Comparison of ENCODE assay signal across 12 mouse cellular contexts in genomic region chr3:107411669-107412068, GRCm38 (mm10). TPM values are rescaled to one million over a fixed set of nuclear protein-coding genes. Genes with fewer than 3 reads are reported as not detected.
DNase-seq lines count a peak whose midpoint lies in the region; ATAC-seq and TF ChIP-seq lines count a peak whose summit lies in the region.
"Had no signal": no experiment of that assay in that cellular context is flagged by ENCODE, and none has a peak within 500 bp of the region (broad histone marks: within the 10 kb centered on the region; RNA-seq: fewer than 3 reads in every experiment).

No protein-coding gene starts in this region.

- H3K4me1 ChIP-seq in cerebellum, adult 2 months (ENCODE audit: control insufficient read depth, insufficient read depth, low read length) = peaks cover 27% of the 10 kb centered on the region
- H3K4me1 ChIP-seq in forebrain, embryonic 13.5 days = peaks cover 26% of the 10 kb centered on the region
- H3K4me1 ChIP-seq in midbrain, embryonic 14.5 days (ENCODE audit: control insufficient read depth, insufficient read depth, low read length) = peaks cover 28% of the 10 kb centered on the region
- H3K4me1 ChIP-seq in intestine, postnatal 0 days (replicated peaks; ENCODE audit: control insufficient read depth, insufficient read depth, low read length) = no peaks in the 10 kb centered on the region
- H3K4me1 ChIP-seq: limb, embryonic 13.5 days had no signal

- no peaks in the 10 kb centered on the region for H3K9me3 ChIP-seq in forebrain, embryonic 13.5 days (replicated peaks)
- no peaks in the 10 kb centered on the region for H3K9me3 ChIP-seq in midbrain, embryonic 14.5 days (ENCODE audit: control insufficient read depth, low read length)
- no peaks in the 10 kb centered on the region for H3K9me3 ChIP-seq in intestine, postnatal 0 days (ENCODE audit: control insufficient read depth)
- H3K9me3 ChIP-seq: G1E; limb, embryonic 13.5 days had no signal

- no peak for TF ChIP-seq POLR2A in cerebellum, adult 2 months (IDR thresholded peaks at IDR 0.05; ENCODE audit: borderline replicate concordance, insufficient read depth, low read length)

- H3K27me3 ChIP-seq in cerebellum, adult 2 months (ENCODE audit: control insufficient read depth, insufficient read depth, low read length) = no peaks in the 10 kb centered on the region
- H3K27me3 ChIP-seq in forebrain, embryonic 13.5 days = peaks cover 3% of the 10 kb centered on the region; the same call in 1 of the 2 replicates
- no peaks in the 10 kb centered on the region for H3K27me3 ChIP-seq in midbrain, embryonic 14.5 days (ENCODE audit: control insufficient read depth, insufficient read depth, low read length)
- 0 out of 2 replicates have a peak, but pooled peaks cover 9% of the 10 kb centered on the region for H3K27me3 ChIP-seq in intestine, postnatal 0 days (replicated peaks; ENCODE audit: control insufficient read depth, insufficient read depth, low read length)

- H3K9ac ChIP-seq in forebrain, embryonic 13.5 days = no peak overlapping the region
- H3K9ac ChIP-seq in midbrain, embryonic 14.5 days (replicated peaks; ENCODE audit: low read length) = no peak overlapping the region
- H3K9ac ChIP-seq in intestine, postnatal 0 days (ENCODE audit: low read depth, low read length) = no peak overlapping the region
- H3K9ac ChIP-seq: limb, embryonic 13.5 days had no signal

- ATAC-seq in forebrain, embryonic 13.5 days = peak; percentile 81
- ATAC-seq in midbrain, embryonic 14.5 days (ENCODE audit: low FRiP score, low TSS enrichment) = peak; percentile 80
- no peak for ATAC-seq in intestine, postnatal 0 days
- ATAC-seq: activated CD4-positive, CD25-positive, alpha-beta regulatory T cell, adult 4 months had no signal

- H3K4me2 ChIP-seq in forebrain, embryonic 13.5 days = peak overlapping the region; percentile 19; the same call in 1 of the 2 replicates
- H3K4me2 ChIP-seq in midbrain, embryonic 14.5 days (ENCODE audit: low read length) = peak overlapping the region; percentile 25; the same call in 1 of the 2 replicates
- H3K4me2 ChIP-seq in intestine, postnatal 0 days (replicated peaks; ENCODE audit: low read depth) = no peak overlapping the region
- H3K4me2 ChIP-seq: limb, embryonic 13.5 days had no signal

- no peak overlapping the region for H3K27ac ChIP-seq in cerebellum, adult 2 months (ENCODE audit: insufficient read depth, low read length)
- H3K27ac ChIP-seq in forebrain, embryonic 13.5 days = 0 out of 2 replicates have a peak overlapping the region, but pooled peaks have one; percentile 27
- H3K27ac ChIP-seq in midbrain, embryonic 14.5 days (replicated peaks; ENCODE audit: low read depth, low read length) = peak overlapping the region; percentile 87
- no peak overlapping the region for H3K27ac ChIP-seq in intestine, postnatal 0 days (ENCODE audit: low read depth, low read length)
- H3K27ac ChIP-seq: limb, embryonic 13.5 days had no signal

- no peak for TF ChIP-seq CTCF in cerebellum, adult 2 months (IDR thresholded peaks at IDR 0.05; ENCODE audit: borderline replicate concordance, insufficient read depth, low read depth, low read length)
- TF ChIP-seq CTCF in intestine, postnatal 0 days (IDR thresholded peaks at IDR 0.05; ENCODE audit: low read depth) = no peak

- H3K4me3 ChIP-seq in cerebellum, adult 2 months (replicated peaks; ENCODE audit: insufficient read depth, low read depth, low read length) = no peak overlapping the region
- no peak overlapping the region for H3K4me3 ChIP-seq in forebrain, embryonic 13.5 days
- no peak overlapping the region for H3K4me3 ChIP-seq in midbrain, embryonic 14.5 days (replicated peaks; ENCODE audit: low read depth, low read length)
- H3K4me3 ChIP-seq in intestine, postnatal 0 days (ENCODE audit: low read depth, low read length) = no peak overlapping the region
- H3K4me3 ChIP-seq: limb, embryonic 13.5 days had no signal

- WGBS in cerebellum, adult 2 months = 40% methylated on average over 4 of the region's 4 CpGs
- 22% methylated on average over 4 of the region's 4 CpGs for WGBS in forebrain, embryonic 13.5 days
- 2% methylated on average over 4 of the region's 4 CpGs for WGBS in midbrain, embryonic 14.5 days
- WGBS in intestine, postnatal 0 days = 60% methylated on average over 4 of the region's 4 CpGs

- no peaks in the 10 kb centered on the region for H3K36me3 ChIP-seq in forebrain, embryonic 13.5 days (ENCODE audit: poor library complexity, severe bottlenecking)
- no peaks in the 10 kb centered on the region for H3K36me3 ChIP-seq in midbrain, embryonic 14.5 days (ENCODE audit: control insufficient read depth, insufficient read depth, low read length)
- no peaks in the 10 kb centered on the region for H3K36me3 ChIP-seq in intestine, postnatal 0 days (ENCODE audit: control insufficient read depth, insufficient read depth)
- H3K36me3 ChIP-seq: G1E; limb, embryonic 13.5 days had no signal

- DNase-seq in cerebellum, adult 2 months = peak; percentile 22 to 27
- no peak for DNase-seq in cerebellum, adult 9-10 months
- peak; percentile 25 for DNase-seq in layer of hippocampus, adult 11-12 months (ENCODE audit: low spot score)
- DNase-seq in layer of hippocampus, postnatal 36 days = no peak
- peak; percentile 86 for DNase-seq in midbrain, embryonic 14.5 days
- no peak for DNase-seq in kidney, postnatal 4 days
- DNase-seq: right cerebral cortex, postnatal 25 days had no signal

RNA-seq across cellular contexts. Expression of gene Kcnc4, which starts 47.7 kb away (rescaled TPM):
- polyA plus RNA-seq in cerebellum, adult 2 months (2012; rRNA removed) = 59.7 and 62.3 TPM in 2 replicates
- total RNA-seq in layer of hippocampus, postnatal 36 days (2021) = 10 to 100 TPM; 55.5 to 60.2 TPM
- 0.25 and 0.38 TPM in 2 replicates for polyA plus RNA-seq in forebrain, embryonic 13.5 days (2015; fragmentation: Nextera tagmentation; extraction: Ambion mirVana)
- polyA plus RNA-seq in midbrain, embryonic 14.5 days (2014; fragmentation: Nextera tagmentation; extraction: Ambion mirVana) = 6.2 and 8.3 TPM in 2 replicates
- polyA plus RNA-seq in intestine, postnatal 0 days (2015; fragmentation: Nextera tagmentation; extraction: Ambion mirVana) = 0.07 TPM in 2 replicates
- polyA plus RNA-seq: activated CD4-positive, CD25-positive, alpha-beta regulatory T cell, adult 4 months; G1E had no signal

Comparison
In these comparisons a context has a peak if more than half of its experiments do, and no peak if none do; other contexts are left out.
1. DNase-seq: peak in cerebellum, adult 2 months (2 of 2), layer of hippocampus, adult 11-12 months (single experiment) and midbrain, embryonic 14.5 days (single experiment); none in cerebellum, adult 9-10 months (single experiment), layer of hippocampus, postnatal 36 days (0 of 2) and kidney, postnatal 4 days (0 of 2).
2. H3K27ac ChIP-seq: peak in forebrain, embryonic 13.5 days (single experiment) and midbrain, embryonic 14.5 days (single experiment); none in cerebellum, adult 2 months (single experiment) and intestine, postnatal 0 days (single experiment).